Mouse (Mus musculus) bone marrow, adult 2 months (tissue): ENCODE data around the gene Itch.

ENCODE experiments used
- CTCF ChIP-seq: fragments of 200-500 bp; IDR thresholded peaks from 2 replicates; pipeline ENCODE4 v1.5.1; 2011; ENCODE audit warnings: low read length, control low read depth; ENCODE audit not compliant: control insufficient read depth, insufficient read depth
- POLR2A ChIP-seq: fragments of 200-500 bp; IDR thresholded peaks from 2 replicates; pipeline ENCODE4 v1.6.1; 2011; ENCODE audit warnings: low read depth, mild to moderate bottlenecking, control low read depth, low read length, borderline replicate concordance; ENCODE audit not compliant: control insufficient read depth

DNA sequence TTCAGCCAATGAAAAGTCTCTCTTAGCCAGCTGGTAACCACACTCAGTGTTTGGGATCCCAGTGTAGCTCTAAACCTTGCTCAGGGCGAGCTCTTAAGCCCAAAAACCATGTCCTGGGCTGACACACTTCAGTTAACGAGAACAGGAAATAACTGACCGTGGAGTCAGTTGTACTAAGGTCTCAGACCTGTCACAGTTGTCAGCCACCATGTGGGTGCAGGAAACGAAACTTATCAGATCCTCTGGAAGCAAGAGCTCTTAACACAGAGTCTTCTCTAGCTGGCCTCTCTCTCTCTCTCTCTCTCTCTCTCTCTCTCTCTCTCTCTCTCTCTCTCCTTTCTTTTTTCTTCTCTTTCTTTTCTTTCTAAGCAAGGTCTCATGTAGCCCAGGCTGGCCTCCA, 39.9 kb upstream of the Itch start:
- TF ChIP-seq CTCF (no peak), POLR2A (no peak)
